Mouse (Mus musculus) c-Kit-positive CD71-negative TER-119-negative erythroid progenitor cells, embryonic 14.5 days (primary cell): ENCODE results near the gene Srp54b.
"Not testable (repeated sequence)": the region's sequence is repeated elsewhere in the genome, so short reads cannot be mapped to it uniquely, and the experiment has no call there.

Experiments used
- DNase-seq: peaks from one replicate; pipeline ENCODE4 v3.0.0-alpha.2; 2013; ENCODE audit warnings: low read depth

Gene Srp54b

DNA sequence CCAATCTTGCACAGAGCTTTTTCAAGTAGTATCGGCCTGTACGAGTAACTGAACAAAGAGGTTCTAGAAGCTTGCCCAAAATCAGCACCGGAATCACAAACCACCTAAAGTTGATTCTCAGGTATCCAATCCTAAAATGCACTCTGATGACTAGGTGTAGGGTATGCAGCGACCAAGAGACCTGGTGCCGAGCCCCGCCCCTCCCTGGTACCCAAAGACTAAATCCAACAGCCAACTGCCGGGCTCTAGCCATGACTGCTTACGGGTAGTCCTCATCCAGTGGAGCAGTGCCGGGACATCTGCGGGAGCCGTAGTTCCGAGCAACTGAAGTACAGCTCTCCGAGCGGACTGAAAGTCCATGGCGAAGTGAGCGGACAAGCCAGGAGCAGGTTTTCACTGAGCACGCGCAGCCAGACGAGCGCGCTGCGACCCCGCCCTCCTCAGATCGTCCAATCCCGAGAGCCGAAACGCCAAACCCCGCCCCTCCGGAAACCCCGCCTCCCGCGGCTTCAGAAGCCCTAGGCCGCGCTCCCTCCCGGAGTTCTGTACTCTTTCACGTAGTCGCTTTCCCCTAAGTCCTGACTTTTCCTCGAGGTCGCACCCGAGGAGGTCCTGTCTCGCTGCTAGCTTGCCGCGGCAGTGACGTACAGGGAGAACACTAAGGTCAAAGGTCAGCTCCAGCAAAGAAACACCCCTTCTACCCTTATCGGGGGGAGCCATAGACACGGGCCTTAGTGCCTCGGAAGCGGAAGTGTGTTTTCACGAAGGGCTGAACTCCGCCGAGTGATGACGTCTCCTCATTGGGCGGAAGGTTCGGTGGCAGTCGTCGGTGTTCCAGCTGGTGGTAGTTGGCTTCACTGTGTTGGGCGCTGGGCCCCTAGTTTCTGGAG lies at the start of gene Srp54b:
Gene Srp54b, plus strand, starts transcription at position 546 of the 890 bp plus-strand sequence.
- DNase-seq: not testable (repeated sequence)

DNA sequence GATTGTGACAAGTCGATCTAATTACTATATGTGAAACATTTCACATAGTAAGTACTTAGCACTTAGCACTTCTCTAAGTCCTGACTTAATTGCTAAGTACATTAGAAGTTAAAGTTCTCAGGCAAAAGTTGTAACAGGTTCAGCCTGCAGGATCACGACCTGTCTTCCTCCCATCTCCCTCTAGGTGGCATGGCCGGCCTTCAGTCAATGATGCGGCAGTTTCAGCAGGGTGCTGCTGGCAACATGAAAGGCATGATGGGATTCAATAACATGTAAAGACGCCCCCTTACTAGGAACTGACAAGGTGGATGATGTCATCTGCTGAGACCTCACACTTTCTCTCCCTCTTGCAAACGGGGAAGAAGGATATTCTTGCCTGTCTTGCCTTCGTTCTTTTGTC lies 42.3 kb upstream of the Srp54b start:
- DNase-seq: not testable (repeated sequence)

DNA sequence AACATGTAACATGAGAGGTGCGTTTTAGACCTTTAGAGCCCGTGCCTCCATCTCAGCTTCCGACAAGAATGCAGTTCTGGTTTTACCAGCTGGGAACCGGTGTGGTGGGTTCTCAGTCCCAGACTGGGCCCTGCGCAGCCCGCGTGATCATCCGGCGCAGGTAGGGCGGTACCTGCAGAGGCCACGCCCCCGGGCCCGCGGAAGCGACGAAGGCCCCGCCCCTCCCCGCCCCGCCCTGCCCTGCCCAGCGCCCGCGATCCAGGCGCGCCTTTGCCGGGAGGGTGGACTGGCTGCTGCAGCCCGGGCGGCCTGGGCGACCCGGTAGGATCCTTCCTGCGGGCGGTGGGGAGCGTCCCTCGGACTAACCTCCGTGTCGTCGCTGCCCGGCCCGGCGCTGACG lies 30.7 kb upstream of the Srp54b start, which contains the start of gene Fam177a:
Gene Fam177a, plus strand, starts transcription at position 228 of the 400 bp plus-strand sequence.
- not testable (repeated sequence) for DNase-seq

DNA sequence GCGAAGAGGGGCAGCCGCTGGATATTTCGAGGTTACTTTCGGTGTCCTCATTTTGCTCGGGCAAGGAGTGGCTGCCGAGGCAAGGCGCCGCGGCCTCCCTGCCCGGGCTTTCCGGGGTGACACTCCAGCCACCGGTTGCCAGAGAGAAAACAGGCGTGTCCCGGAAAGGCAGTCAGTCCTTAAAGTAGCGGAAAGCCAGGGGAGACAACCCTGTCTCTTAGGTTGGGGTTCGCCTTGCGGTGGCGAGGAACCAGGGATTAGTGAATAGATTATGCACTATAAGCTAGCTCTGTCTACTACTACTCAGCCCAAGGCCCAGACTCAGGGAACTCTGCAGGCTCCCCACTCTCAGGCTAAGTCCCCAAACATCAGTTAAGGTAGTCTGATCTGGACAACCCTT lies 30.2 kb upstream of the Srp54b start:
- not testable (repeated sequence) for DNase-seq

DNA sequence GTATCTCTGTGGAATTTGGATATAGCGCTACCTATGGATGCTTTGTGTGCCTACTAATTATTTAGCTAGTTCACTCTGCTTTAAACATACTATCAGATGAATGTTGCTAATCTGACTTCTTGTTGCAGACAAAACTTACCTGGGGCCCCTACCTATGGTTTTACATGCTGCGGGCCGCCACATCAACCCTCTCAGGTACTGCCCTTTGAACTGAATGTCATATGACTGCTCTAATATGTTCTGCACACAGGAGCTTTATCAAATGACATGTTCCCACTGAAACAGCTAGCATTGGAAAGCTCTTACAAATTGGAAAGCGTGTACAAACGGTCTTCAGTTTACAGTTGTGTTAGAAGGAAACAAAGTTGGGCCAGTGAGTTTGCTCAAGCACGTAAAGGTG lies 19.4 kb upstream of the Srp54b start:
- not testable (repeated sequence) for DNase-seq

DNA sequence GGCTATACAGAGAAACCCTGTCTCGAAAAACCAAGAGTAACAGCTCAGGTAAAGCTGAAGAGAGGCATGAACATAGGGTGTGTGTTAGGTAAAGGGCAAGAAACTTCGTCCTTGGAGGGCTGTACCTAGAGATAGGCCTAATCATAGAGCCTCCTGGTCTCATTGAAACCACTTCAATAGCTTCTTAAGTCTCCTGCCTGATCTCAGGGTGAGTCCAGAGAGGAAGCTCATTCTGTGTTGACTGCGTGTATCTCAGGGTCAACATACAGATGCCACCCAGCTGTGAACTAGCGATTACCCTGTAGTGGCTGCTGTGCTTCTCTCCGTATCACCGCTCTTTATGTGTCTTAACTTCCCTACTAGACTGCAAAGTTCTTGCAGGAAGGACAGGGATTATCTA lies 17.0 kb upstream of the Srp54b start:
- DNase-seq: not testable (repeated sequence)

DNA sequence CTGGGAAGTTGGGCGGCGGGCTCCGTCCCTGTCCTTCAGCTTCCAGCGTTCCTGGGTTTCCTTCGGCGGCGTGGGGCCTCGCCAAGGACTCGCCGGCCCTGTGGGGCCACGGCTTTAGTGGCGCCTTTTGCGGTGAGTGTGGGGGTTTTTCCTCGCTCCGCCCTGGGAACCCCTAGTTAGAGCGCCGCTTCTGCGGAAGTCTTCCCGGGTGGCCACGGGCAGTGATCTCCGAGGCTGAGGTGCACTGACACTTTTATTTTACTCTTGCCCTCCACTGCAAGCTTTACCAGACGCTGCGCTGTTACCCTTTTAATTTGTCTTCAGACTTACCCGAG lies 512 bp downstream of the Srp54b start:
- not testable (repeated sequence) for DNase-seq

DNA sequence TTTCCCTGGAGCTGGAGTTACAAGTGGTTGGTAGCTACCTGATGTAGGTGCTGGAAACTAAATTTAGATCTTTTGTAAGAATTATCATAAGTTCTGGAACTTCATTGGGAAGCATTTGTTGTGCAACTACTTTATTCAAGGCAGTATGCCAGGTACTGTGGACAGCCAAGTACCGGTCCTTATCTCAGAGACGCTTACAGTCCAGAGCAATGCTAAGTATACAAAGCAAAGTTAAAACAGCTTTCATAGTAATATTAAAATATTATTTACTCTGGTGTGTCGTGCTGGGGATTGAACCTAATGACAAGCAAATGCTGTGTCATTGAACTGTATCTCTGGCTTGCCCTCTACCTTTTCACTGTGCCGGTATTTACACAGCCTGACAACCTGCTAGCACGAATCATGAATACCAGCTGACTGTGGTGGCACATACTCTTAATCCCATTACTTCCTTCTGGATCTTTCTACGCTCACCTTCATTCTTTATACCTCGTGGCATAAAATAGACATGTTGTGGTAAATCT lies 12.2 kb downstream of the Srp54b start:
- not testable (repeated sequence) for DNase-seq

DNA sequence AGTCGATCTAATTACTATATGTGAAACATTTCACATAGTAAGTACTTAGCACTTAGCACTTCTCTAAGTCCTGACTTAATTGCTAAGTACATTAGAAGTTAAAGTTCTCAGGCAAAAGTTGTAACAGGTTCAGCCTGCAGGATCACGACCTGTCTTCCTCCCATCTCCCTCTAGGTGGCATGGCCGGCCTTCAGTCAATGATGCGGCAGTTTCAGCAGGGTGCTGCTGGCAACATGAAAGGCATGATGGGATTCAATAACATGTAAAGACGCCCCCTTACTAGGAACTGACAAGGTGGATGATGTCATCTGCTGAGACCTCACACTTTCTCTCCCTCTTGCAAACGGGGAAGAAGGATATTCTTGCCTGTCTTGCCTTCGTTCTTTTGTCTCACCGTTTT lies 32.8 kb downstream of the Srp54b start:
- not testable (repeated sequence) for DNase-seq

DNA sequence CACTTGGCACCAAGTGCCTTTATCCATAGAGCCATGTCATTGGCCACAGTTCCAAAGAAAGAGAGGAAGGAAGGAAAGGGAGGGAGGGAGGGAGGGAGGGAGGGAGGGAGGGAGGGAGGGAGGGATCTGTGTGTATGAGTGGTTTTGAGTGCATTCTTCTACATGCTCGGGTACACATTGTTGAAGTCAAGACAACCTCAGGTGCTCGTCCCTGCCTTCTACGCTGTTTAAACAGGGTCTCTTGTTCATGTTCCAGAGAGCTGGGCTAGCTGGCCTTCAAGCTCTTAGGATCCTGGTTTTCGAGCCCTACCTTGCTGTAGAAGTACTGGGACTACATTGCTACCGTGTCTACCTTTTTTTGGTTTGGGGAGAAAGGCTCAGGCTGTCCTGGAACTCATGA lies 34.2 kb downstream of the Srp54b start:
- not testable (repeated sequence) for DNase-seq

DNA sequence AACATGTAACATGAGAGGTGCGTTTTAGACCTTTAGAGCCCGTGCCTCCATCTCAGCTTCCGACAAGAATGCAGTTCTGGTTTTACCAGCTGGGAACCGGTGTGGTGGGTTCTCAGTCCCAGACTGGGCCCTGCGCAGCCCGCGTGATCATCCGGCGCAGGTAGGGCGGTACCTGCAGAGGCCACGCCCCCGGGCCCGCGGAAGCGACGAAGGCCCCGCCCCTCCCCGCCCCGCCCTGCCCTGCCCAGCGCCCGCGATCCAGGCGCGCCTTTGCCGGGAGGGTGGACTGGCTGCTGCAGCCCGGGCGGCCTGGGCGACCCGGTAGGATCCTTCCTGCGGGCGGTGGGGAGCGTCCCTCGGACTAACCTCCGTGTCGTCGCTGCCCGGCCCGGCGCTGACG lies 44.4 kb downstream of the Srp54b start, which contains the start of gene 1700047I17Rik2:
Gene 1700047I17Rik2, plus strand, starts transcription at position 287 of the 400 bp plus-strand sequence.
- DNase-seq: not testable (repeated sequence)

DNA sequence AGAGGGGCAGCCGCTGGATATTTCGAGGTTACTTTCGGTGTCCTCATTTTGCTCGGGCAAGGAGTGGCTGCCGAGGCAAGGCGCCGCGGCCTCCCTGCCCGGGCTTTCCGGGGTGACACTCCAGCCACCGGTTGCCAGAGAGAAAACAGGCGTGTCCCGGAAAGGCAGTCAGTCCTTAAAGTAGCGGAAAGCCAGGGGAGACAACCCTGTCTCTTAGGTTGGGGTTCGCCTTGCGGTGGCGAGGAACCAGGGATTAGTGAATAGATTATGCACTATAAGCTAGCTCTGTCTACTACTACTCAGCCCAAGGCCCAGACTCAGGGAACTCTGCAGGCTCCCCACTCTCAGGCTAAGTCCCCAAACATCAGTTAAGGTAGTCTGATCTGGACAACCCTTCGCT lies 44.9 kb downstream of the Srp54b start:
- DNase-seq: not testable (repeated sequence)

DNA sequence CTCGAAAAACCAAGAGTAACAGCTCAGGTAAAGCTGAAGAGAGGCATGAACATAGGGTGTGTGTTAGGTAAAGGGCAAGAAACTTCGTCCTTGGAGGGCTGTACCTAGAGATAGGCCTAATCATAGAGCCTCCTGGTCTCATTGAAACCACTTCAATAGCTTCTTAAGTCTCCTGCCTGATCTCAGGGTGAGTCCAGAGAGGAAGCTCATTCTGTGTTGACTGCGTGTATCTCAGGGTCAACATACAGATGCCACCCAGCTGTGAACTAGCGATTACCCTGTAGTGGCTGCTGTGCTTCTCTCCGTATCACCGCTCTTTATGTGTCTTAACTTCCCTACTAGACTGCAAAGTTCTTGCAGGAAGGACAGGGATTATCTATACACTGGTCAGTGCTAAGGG lies 58.0 kb downstream of the Srp54b start:
- DNase-seq: not testable (repeated sequence)

DNA sequence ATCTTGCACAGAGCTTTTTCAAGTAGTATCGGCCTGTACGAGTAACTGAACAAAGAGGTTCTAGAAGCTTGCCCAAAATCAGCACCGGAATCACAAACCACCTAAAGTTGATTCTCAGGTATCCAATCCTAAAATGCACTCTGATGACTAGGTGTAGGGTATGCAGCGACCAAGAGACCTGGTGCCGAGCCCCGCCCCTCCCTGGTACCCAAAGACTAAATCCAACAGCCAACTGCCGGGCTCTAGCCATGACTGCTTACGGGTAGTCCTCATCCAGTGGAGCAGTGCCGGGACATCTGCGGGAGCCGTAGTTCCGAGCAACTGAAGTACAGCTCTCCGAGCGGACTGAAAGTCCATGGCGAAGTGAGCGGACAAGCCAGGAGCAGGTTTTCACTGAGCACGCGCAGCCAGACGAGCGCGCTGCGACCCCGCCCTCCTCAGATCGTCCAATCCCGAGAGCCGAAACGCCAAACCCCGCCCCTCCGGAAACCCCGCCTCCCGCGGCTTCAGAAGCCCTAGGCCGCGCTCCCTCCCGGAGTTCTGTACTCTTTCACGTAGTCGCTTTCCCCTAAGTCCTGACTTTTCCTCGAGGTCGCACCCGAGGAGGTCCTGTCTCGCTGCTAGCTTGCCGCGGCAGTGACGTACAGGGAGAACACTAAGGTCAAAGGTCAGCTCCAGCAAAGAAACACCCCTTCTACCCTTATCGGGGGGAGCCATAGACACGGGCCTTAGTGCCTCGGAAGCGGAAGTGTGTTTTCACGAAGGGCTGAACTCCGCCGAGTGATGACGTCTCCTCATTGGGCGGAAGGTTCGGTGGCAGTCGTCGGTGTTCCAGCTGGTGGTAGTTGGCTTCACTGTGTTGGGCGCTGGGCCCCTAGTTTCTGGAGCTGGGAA lies 75.0 kb downstream of the Srp54b start, which contains the start of gene Srp54c:
Gene Srp54c, plus strand, starts transcription at position 543 of the 894 bp plus-strand sequence.
- DNase-seq: not testable (repeated sequence)

DNA sequence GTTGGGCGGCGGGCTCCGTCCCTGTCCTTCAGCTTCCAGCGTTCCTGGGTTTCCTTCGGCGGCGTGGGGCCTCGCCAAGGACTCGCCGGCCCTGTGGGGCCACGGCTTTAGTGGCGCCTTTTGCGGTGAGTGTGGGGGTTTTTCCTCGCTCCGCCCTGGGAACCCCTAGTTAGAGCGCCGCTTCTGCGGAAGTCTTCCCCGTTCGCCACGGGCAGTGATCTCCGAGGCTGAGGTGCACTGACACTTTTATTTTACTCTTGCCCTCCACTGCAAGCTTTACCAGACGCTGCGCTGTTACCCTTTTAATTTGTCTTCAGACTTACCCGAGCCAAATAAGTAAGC lies 75.6 kb downstream of the Srp54b start:
- not testable (repeated sequence) for DNase-seq
